Mouse (Mus musculus): ENCODE measurements around the gene Ankrd40.

Ankrd40 gene

GRCm38 (mm10) chr11:94327693-94328643, at the start of gene Ankrd40:
Gene Ankrd40 (plus strand): TSS chr11:94328001.
- DNase-seq (ENCODE audit: low read depth, low spot score) = peak; percentile 94

GRCm38 (mm10) chr11:94281199-94282181, 46.3 kb upstream of the Ankrd40 start, which contains the start of gene Gm21885:
Gene Gm21885 (plus strand): TSS chr11:94281873.
- no peak for DNase-seq (ENCODE audit: low read depth, low spot score)

- DNase-seq (ENCODE audit: low read depth, low spot score) = no peak
These were observed 45.5 kb upstream of the Ankrd40 start for GRCm38 (mm10) chr11:94282291-94282690.

GRCm38 (mm10) chr11:94283536-94284099, 44.2 kb upstream of the Ankrd40 start:
- DNase-seq (ENCODE audit: low read depth, low spot score) = no peak

GRCm38 (mm10) chr11:94285886-94286574, 41.8 kb upstream of the Ankrd40 start:
- DNase-seq (ENCODE audit: low read depth, low spot score) = no peak

GRCm38 (mm10) chr11:94287105-94287504, 40.7 kb upstream of the Ankrd40 start:
- DNase-seq (ENCODE audit: low read depth, low spot score) = no peak

- DNase-seq (ENCODE audit: low read depth, low spot score) = no peak
These were observed 37.6 kb upstream of the Ankrd40 start for GRCm38 (mm10) chr11:94290062-94290740.

- DNase-seq (ENCODE audit: low read depth, low spot score) = no peak
These were observed 32.6 kb upstream of the Ankrd40 start for GRCm38 (mm10) chr11:94294996-94295845.

- no peak for DNase-seq (ENCODE audit: low read depth, low spot score)
These were observed 15.1 kb upstream of the Ankrd40 start for GRCm38 (mm10) chr11:94312733-94313132.

- no peak for DNase-seq (ENCODE audit: low read depth, low spot score)
These were observed 13.6 kb upstream of the Ankrd40 start for GRCm38 (mm10) chr11:94314098-94314652.

- DNase-seq (ENCODE audit: low read depth, low spot score) = no peak
These were observed 12.5 kb upstream of the Ankrd40 start for GRCm38 (mm10) chr11:94315308-94315707.

GRCm38 (mm10) chr11:94316528-94316927, 11.3 kb upstream of the Ankrd40 start:
- DNase-seq (ENCODE audit: low read depth, low spot score) = no peak

- DNase-seq (ENCODE audit: low read depth, low spot score) = no peak
These were observed 10.8 kb upstream of the Ankrd40 start for GRCm38 (mm10) chr11:94317014-94317413.

- no peak for DNase-seq (ENCODE audit: low read depth, low spot score)
These were observed 10.3 kb upstream of the Ankrd40 start for GRCm38 (mm10) chr11:94317515-94317914.

GRCm38 (mm10) chr11:94318056-94318455, 9.7 kb upstream of the Ankrd40 start:
- DNase-seq (ENCODE audit: low read depth, low spot score) = no peak

GRCm38 (mm10) chr11:94320969-94321930, 6.6 kb upstream of the Ankrd40 start:
- no peak for DNase-seq (ENCODE audit: low read depth, low spot score)

- peak; percentile 90 for DNase-seq (ENCODE audit: low read depth, low spot score)
These were observed 5.8 kb upstream of the Ankrd40 start, which contains the start of gene Luc7l3 for GRCm38 (mm10) chr11:94321931-94322400. Gene Luc7l3 (minus strand): TSS chr11:94321988.

- peak; percentile 40 for DNase-seq (ENCODE audit: low read depth, low spot score)
These were observed 5.2 kb upstream of the Ankrd40 start for GRCm38 (mm10) chr11:94322636-94323035.
